Mouse (Mus musculus) lung, embryonic 14.5 days (tissue): ENCODE measurements around the gene 2310061I04Rik. TPM values are rescaled to one million over a fixed set of nuclear protein-coding genes. Genes with fewer than 3 reads are reported as not detected.

ENCODE experiments used
- ATAC-seq: fragments of 200-750 bp; cut with Nextera tagmentation; 2 replicates; pipeline ENCODE4 v1.8.0; 2017; ENCODE audit warnings: mild to moderate bottlenecking, moderate TSS enrichment, moderate library complexity; ENCODE audit not compliant: insufficient read depth
- DNase-seq: peaks from one replicate; pipeline ENCODE4 v3.0.0-alpha.2; 2015
- H3K27ac ChIP-seq: fragments of 300-500 bp; sonication (generic); 2 replicates; pipeline ENCODE4 v1.5.1; 2014; ENCODE audit warnings: low read depth, mild to moderate bottlenecking, moderate library complexity
- H3K27me3 ChIP-seq: fragments of 300-500 bp; sonication (generic); 2 replicates; pipeline ENCODE4 v1.6.1; 2014; ENCODE audit warnings: low read length, control low read depth; ENCODE audit not compliant: insufficient read depth
- H3K36me3 ChIP-seq: fragments of 300-500 bp; sonication (generic); 2 replicates; pipeline ENCODE4 v1.6.1; 2014; ENCODE audit warnings: control low read depth; ENCODE audit not compliant: insufficient read depth
- H3K4me1 ChIP-seq: fragments of 300-500 bp; sonication (generic); 2 replicates; pipeline ENCODE4 v1.6.1; 2014; ENCODE audit warnings: antibody characterized with exemption, control low read depth; ENCODE audit not compliant: insufficient read depth
- H3K4me2 ChIP-seq: fragments of 300-500 bp; sonication (generic); 2 replicates; pipeline ENCODE4 v1.6.1; 2014; ENCODE audit warnings: mild to moderate bottlenecking
- H3K4me3 ChIP-seq: fragments of 300-500 bp; sonication (generic); 2 replicates; pipeline ENCODE4 v1.5.1; 2014; ENCODE audit warnings: low read depth, low read length
- H3K9ac ChIP-seq: fragments of 300-500 bp; sonication (generic); 2 replicates; pipeline ENCODE4 v1.6.1; 2014
- H3K9me3 ChIP-seq: fragments of 300-500 bp; sonication (generic); 2 replicates; pipeline ENCODE4 v1.6.1; 2016; ENCODE audit warnings: low read depth, low read length, control low read depth
- CTCF ChIP-seq: IDR thresholded peaks from 2 replicates; pipeline ENCODE4 v1.5.1; 2016; ENCODE audit warnings: antibody characterized with exemption, low read depth
- WGBS: fragments of 180-500 bp; shearing (Covaris S2); extraction: QIAGEN DNeasy Blood & Tissue Kit; methylation state at CpG from one replicate; pipeline ENCODE4 v1.1.7; 2014; 5-methylcytosine and 5-hydroxymethylcytosine counted together
- polyA plus RNA-seq: library from polyadenylated mRNA; unstranded; fragments of >200 nt; fragmentation: Nextera tagmentation; extraction: Ambion mirVana; gene quantifications from 2 replicates; pipeline ENCODE4 v1.2.1, GENCODE M21; 2014

Gene 2310061I04Rik
- polyA plus RNA-seq, 1 experiment from 2014 or later = 25.4 TPM

- ATAC-seq = no peak
- Histone ChIP-seq H3K4me1 (peaks cover 11% of the 10 kb centered on the region), H3K36me3 (peaks cover 35% of the 10 kb centered on the region), H3K4me3 (peak overlapping the region; percentile 79; the same call in 1 of the 2 replicates), H3K9ac (peak overlapping the region; percentile 96), H3K9me3 (no peaks in the 10 kb centered on the region), H3K27me3 (no peaks in the 10 kb centered on the region), H3K27ac (peak overlapping the region; percentile 99), H3K4me2 (peak overlapping the region; percentile 100)
- TF ChIP-seq CTCF = no peak
- 38% methylated on average over 6 of the region's 6 CpGs for WGBS
- peak; percentile 22 for DNase-seq
Measured at GRCm38 (mm10) chr17:35919864-35920301, 22.7 kb upstream of the 2310061I04Rik start.

- ATAC-seq (peak; percentile 38), DNase-seq (peak; percentile 100)
- Histone ChIP-seq H3K4me3 (peak overlapping the region; percentile 79), H3K4me2 (peak overlapping the region; percentile 100), H3K9ac (peak overlapping the region; percentile 96), H3K4me1 (peaks cover 11% of the 10 kb centered on the region), H3K27me3 (no peaks in the 10 kb centered on the region), H3K36me3 (peaks cover 33% of the 10 kb centered on the region), H3K9me3 (no peaks in the 10 kb centered on the region), H3K27ac (peak overlapping the region; percentile 99)
- WGBS = 7% methylated on average over 7 of the region's 7 CpGs
- no peak for TF ChIP-seq CTCF
Measured at GRCm38 (mm10) chr17:35919060-35919715, 22.0 kb upstream of the 2310061I04Rik start.

- H3K4me3 ChIP-seq = peak overlapping the region; percentile 79
- H3K27me3 ChIP-seq = no peaks in the 10 kb centered on the region
- no peak for ATAC-seq
- peaks cover 11% of the 10 kb centered on the region for H3K4me1 ChIP-seq
- peak overlapping the region; percentile 99 for H3K27ac ChIP-seq
- peak overlapping the region; percentile 96 for H3K9ac ChIP-seq
- H3K9me3 ChIP-seq = no peaks in the 10 kb centered on the region
- DNase-seq = peak; percentile 81
- H3K36me3 ChIP-seq = peaks cover 29% of the 10 kb centered on the region
- H3K4me2 ChIP-seq = peak overlapping the region; percentile 100
- WGBS = 1% methylated on average over 11 of the region's 11 CpGs
- no peak for TF ChIP-seq CTCF
Measured at GRCm38 (mm10) chr17:35918276-35919059, 21.2 kb upstream of the 2310061I04Rik start.

GRCm38 (mm10) chr17:35917463-35918251 is 20.4 kb upstream of the 2310061I04Rik start:
- Histone ChIP-seq H3K9me3 (no peaks in the 10 kb centered on the region), H3K27me3 (no peaks in the 10 kb centered on the region), H3K4me2 (peak overlapping the region; percentile 100), H3K4me3 (peak overlapping the region; percentile 79), H3K27ac (peak overlapping the region; percentile 99), H3K36me3 (peaks cover 32% of the 10 kb centered on the region), H3K9ac (peak overlapping the region; percentile 96), H3K4me1 (peaks cover 11% of the 10 kb centered on the region)
- 0% methylated on average over 13 of the region's 13 CpGs for WGBS
- no peak for TF ChIP-seq CTCF
- ATAC-seq (no peak), DNase-seq (peak; percentile 77)

GRCm38 (mm10) chr17:35917143-35917462 is 19.9 kb upstream of the 2310061I04Rik start:
- TF ChIP-seq CTCF = no peak
- peaks cover 11% of the 10 kb centered on the region for H3K4me1 ChIP-seq
- H3K27ac ChIP-seq = peak overlapping the region; percentile 99
- no peak for ATAC-seq
- H3K9me3 ChIP-seq = no peaks in the 10 kb centered on the region
- DNase-seq = peak; percentile 58
- peak overlapping the region; percentile 96 for H3K9ac ChIP-seq
- peak overlapping the region; percentile 100 for H3K4me2 ChIP-seq
- H3K36me3 ChIP-seq = peaks cover 35% of the 10 kb centered on the region
- H3K4me3 ChIP-seq = peak overlapping the region; percentile 79
- no peaks in the 10 kb centered on the region for H3K27me3 ChIP-seq
- WGBS = 0% methylated on average over 8 of the region's 8 CpGs

GRCm38 (mm10) chr17:35916297-35917142 is 19.3 kb upstream of the 2310061I04Rik start, which contains the start of the genes Mrps18b and Ppp1r10:
Mrps18b (minus strand) TSS chr17:35916389.
Ppp1r10 (plus strand) TSS chr17:35916434.
- Histone ChIP-seq H3K27me3 (no peaks in the 10 kb centered on the region), H3K4me1 (peaks cover 11% of the 10 kb centered on the region), H3K9me3 (no peaks in the 10 kb centered on the region), H3K36me3 (peaks cover 39% of the 10 kb centered on the region), H3K27ac (peak within 1 kb of the TSS; percentile 99), H3K4me2 (peak within 1 kb of the TSS; percentile 100), H3K4me3 (peak within 1 kb of the TSS; percentile 79), H3K9ac (peak within 1 kb of the TSS; percentile 96)
- peak; percentile 100 for DNase-seq
- peak; percentile 95 for ATAC-seq
- peak; percentile 78 for TF ChIP-seq CTCF
- under 1% methylated on average over 83 of the region's 83 CpGs for WGBS
